Mouse (Mus musculus) cerebellum, adult 2 months (tissue): ENCODE data around the gene Fads3.

ENCODE experiments used
- CTCF ChIP-seq: fragments of 200-500 bp; IDR thresholded peaks from 2 replicates; pipeline ENCODE4 v1.5.1; 2011; ENCODE audit warnings: low read depth, mild to moderate bottlenecking, control low read depth, low read length, moderate library complexity, borderline replicate concordance; ENCODE audit not compliant: insufficient read depth
- POLR2A ChIP-seq: fragments of 200-500 bp; IDR thresholded peaks from 2 replicates; pipeline ENCODE4 v1.6.1; 2011; ENCODE audit warnings: low read length, control low read depth, borderline replicate concordance; ENCODE audit not compliant: insufficient read depth

- TF ChIP-seq CTCF (no peak), POLR2A (no peak)
Observed at GRCm38 (mm10) chr19:10065465-10066188, 24.3 kb downstream of the Fads3 start.
